Mouse (Mus musculus) lung, postnatal 0 days (tissue): ENCODE data around the gene Gucy2g. TPM values are rescaled to one million over a fixed set of nuclear protein-coding genes. Genes with fewer than 3 reads are reported as not detected.
A peak's percentile ranks its signal among the peaks of the same experiment; 100 is the strongest.

Experiments
- ATAC-seq: fragments of 200-750 bp; cut with Nextera tagmentation; 2 replicates; pipeline ENCODE4 v1.8.0; 2017; ENCODE audit warnings: moderate library complexity
- DNase-seq: peaks from one replicate; pipeline ENCODE4 v3.0.0-alpha.2; 2016; ENCODE audit warnings: low spot score
- H3K27ac ChIP-seq: fragments of 300-500 bp; sonication (generic); 2 replicates; pipeline ENCODE4 v1.5.1; 2014; ENCODE audit warnings: antibody characterized with exemption, mild to moderate bottlenecking, low read length, mixed read lengths
- H3K27me3 ChIP-seq: fragments of 300-500 bp; sonication (generic); replicated peaks from 2 replicates; pipeline ENCODE4 v1.6.1; 2014; ENCODE audit warnings: low read length, mixed read lengths; ENCODE audit not compliant: insufficient read depth
- H3K36me3 ChIP-seq: fragments of 300-500 bp; sonication (generic); 2 replicates; pipeline ENCODE4 v1.6.1; 2014; ENCODE audit warnings: low read length, mixed read lengths; ENCODE audit not compliant: insufficient read depth
- H3K4me1 ChIP-seq: fragments of 300-500 bp; sonication (generic); 2 replicates; pipeline ENCODE4 v1.6.1; 2014; ENCODE audit warnings: antibody characterized with exemption, low read depth, low read length, mixed read lengths; ENCODE audit not compliant: insufficient read depth
- H3K4me2 ChIP-seq: fragments of 300-500 bp; sonication (generic); replicated peaks from 2 replicates; pipeline ENCODE4 v1.6.1; 2014; ENCODE audit warnings: low read depth, mild to moderate bottlenecking, low read length, moderate library complexity, mixed read lengths
- H3K4me3 ChIP-seq: fragments of 300-500 bp; sonication (generic); 2 replicates; pipeline ENCODE4 v1.5.1; 2014; ENCODE audit warnings: low read depth, low read length
- H3K9ac ChIP-seq: fragments of 300-500 bp; sonication (generic); replicated peaks from 2 replicates; pipeline ENCODE4 v1.6.1; 2014; ENCODE audit warnings: low read depth, mild to moderate bottlenecking
- H3K9me3 ChIP-seq: fragments of 300-500 bp; sonication (generic); 2 replicates; pipeline ENCODE4 v1.6.1; 2016; ENCODE audit warnings: low read length, mixed read lengths
- CTCF ChIP-seq: IDR thresholded peaks from 2 replicates; pipeline ENCODE4 v1.5.1; 2016; ENCODE audit warnings: antibody characterized with exemption, mild to moderate bottlenecking
- EP300 ChIP-seq: IDR thresholded peaks from 2 replicates; pipeline ENCODE4 v1.6.1; 2016; ENCODE audit warnings: antibody characterized with exemption, mild to moderate bottlenecking, control low read depth
- WGBS: fragments of 180-500 bp; shearing (Covaris S2); extraction: QIAGEN DNeasy Blood & Tissue Kit; methylation state at CpG from one replicate; pipeline ENCODE4 v1.1.7; 2014; 5-methylcytosine and 5-hydroxymethylcytosine counted together
- polyA plus RNA-seq: library from polyadenylated mRNA; unstranded; fragments of >200 nt; fragmentation: Nextera tagmentation; extraction: Ambion mirVana; gene quantifications from 2 replicates; pipeline ENCODE4 v1.2.1, GENCODE M21; 2015

Gucy2g gene
- polyA plus RNA-seq, 1 experiment from 2014 or later = 0.05 TPM

GRCm38 (mm10) chr19:55213617-55214340, 27.3 kb downstream of the Gucy2g start:
- H3K36me3 ChIP-seq = no peaks in the 10 kb centered on the region
- no peak for TF ChIP-seq CTCF
- TF ChIP-seq EP300 = peak; percentile 93
- ATAC-seq (peak; percentile 86), DNase-seq (peak; percentile 90)
- H3K4me3 ChIP-seq = no peak overlapping the region
- peak overlapping the region; percentile 85 for H3K27ac ChIP-seq
- H3K9ac ChIP-seq = no peak overlapping the region
- H3K4me2 ChIP-seq = no peak overlapping the region
- no peaks in the 10 kb centered on the region for H3K27me3 ChIP-seq
- H3K9me3 ChIP-seq = no peaks in the 10 kb centered on the region
- 42% methylated on average over 12 of the region's 12 CpGs for WGBS
- H3K4me1 ChIP-seq = no peaks in the 10 kb centered on the region; the same call in 1 of the 2 replicates

GRCm38 (mm10) chr19:55211698-55212097, 29.3 kb downstream of the Gucy2g start:
- Histone ChIP-seq H3K9me3 (no peaks in the 10 kb centered on the region), H3K4me3 (no peak overlapping the region), H3K36me3 (no peaks in the 10 kb centered on the region), H3K4me1 (no peaks in the 10 kb centered on the region), H3K27me3 (no peaks in the 10 kb centered on the region), H3K4me2 (no peak overlapping the region), H3K9ac (no peak overlapping the region), H3K27ac (no peak overlapping the region)
- DNase-seq = no peak
- WGBS = 94% methylated on average over 1 of the region's 1 CpGs
- no peak for ATAC-seq
- no peak for TF ChIP-seq CTCF
- no peak for TF ChIP-seq EP300

GRCm38 (mm10) chr19:55209084-55209483, 32.0 kb downstream of the Gucy2g start:
- Histone ChIP-seq H3K4me3 (no peak overlapping the region), H3K27ac (no peak overlapping the region), H3K9me3 (no peaks in the 10 kb centered on the region), H3K36me3 (no peaks in the 10 kb centered on the region), H3K4me1 (no peaks in the 10 kb centered on the region), H3K4me2 (no peak overlapping the region), H3K9ac (no peak overlapping the region), H3K27me3 (no peaks in the 10 kb centered on the region)
- TF ChIP-seq EP300 = no peak
- no peak for TF ChIP-seq CTCF
- 78% methylated on average over 3 of the region's 3 CpGs for WGBS
- DNase-seq (no peak), ATAC-seq (no peak)

GRCm38 (mm10) chr19:55208654-55209053, 32.4 kb downstream of the Gucy2g start:
- TF ChIP-seq EP300 (no peak), CTCF (0 out of 2 replicates have a peak, but pooled peaks have one; percentile 12)
- Histone ChIP-seq H3K9me3 (no peaks in the 10 kb centered on the region), H3K4me3 (no peak overlapping the region), H3K27ac (no peak overlapping the region), H3K9ac (no peak overlapping the region), H3K4me2 (no peak overlapping the region), H3K4me1 (no peaks in the 10 kb centered on the region), H3K27me3 (no peaks in the 10 kb centered on the region), H3K36me3 (no peaks in the 10 kb centered on the region)
- WGBS = 61% methylated on average over 4 of the region's 4 CpGs
- ATAC-seq = no peak
- no peak for DNase-seq

GRCm38 (mm10) chr19:55207746-55208538, 33.1 kb downstream of the Gucy2g start:
- Histone ChIP-seq H3K9ac (no peak overlapping the region), H3K27ac (no peak overlapping the region), H3K9me3 (no peaks in the 10 kb centered on the region), H3K27me3 (no peaks in the 10 kb centered on the region), H3K36me3 (no peaks in the 10 kb centered on the region), H3K4me2 (no peak overlapping the region), H3K4me3 (no peak overlapping the region), H3K4me1 (no peaks in the 10 kb centered on the region)
- WGBS = 57% methylated on average over 25 of the region's 25 CpGs
- ATAC-seq (no peak), DNase-seq (no peak)
- TF ChIP-seq CTCF = no peak
- TF ChIP-seq EP300 = no peak

GRCm38 (mm10) chr19:55207205-55207604, 33.8 kb downstream of the Gucy2g start:
- Histone ChIP-seq H3K36me3 (no peaks in the 10 kb centered on the region), H3K27me3 (no peaks in the 10 kb centered on the region), H3K27ac (no peak overlapping the region), H3K4me3 (no peak overlapping the region), H3K4me2 (no peak overlapping the region), H3K4me1 (no peaks in the 10 kb centered on the region), H3K9ac (no peak overlapping the region), H3K9me3 (no peaks in the 10 kb centered on the region)
- 52% methylated on average over 6 of the region's 6 CpGs for WGBS
- DNase-seq (no peak), ATAC-seq (no peak)
- no peak for TF ChIP-seq CTCF
- TF ChIP-seq EP300 = no peak
